Mouse (Mus musculus) brain, embryonic 14.5 days (tissue): Measurements from ENCODE around the gene Stx5a.

Experiments
- CTCF ChIP-seq: fragments of 200-500 bp; IDR thresholded peaks from 2 replicates; pipeline ENCODE4 v1.5.1; 2012; ENCODE audit warnings: inconsistent platforms, mild to moderate bottlenecking, moderate library complexity, borderline replicate concordance; ENCODE audit not compliant: insufficient read depth, insufficient read length; ENCODE audit errors: extremely low read depth
- POLR2A ChIP-seq: fragments of 200-500 bp; IDR thresholded peaks from 2 replicates; pipeline ENCODE4 v1.6.1; 2012; ENCODE audit warnings: mild to moderate bottlenecking, inconsistent platforms, borderline replicate concordance; ENCODE audit not compliant: poor library complexity, insufficient read depth, insufficient read length, severe bottlenecking; ENCODE audit errors: extremely low read depth

DNA sequence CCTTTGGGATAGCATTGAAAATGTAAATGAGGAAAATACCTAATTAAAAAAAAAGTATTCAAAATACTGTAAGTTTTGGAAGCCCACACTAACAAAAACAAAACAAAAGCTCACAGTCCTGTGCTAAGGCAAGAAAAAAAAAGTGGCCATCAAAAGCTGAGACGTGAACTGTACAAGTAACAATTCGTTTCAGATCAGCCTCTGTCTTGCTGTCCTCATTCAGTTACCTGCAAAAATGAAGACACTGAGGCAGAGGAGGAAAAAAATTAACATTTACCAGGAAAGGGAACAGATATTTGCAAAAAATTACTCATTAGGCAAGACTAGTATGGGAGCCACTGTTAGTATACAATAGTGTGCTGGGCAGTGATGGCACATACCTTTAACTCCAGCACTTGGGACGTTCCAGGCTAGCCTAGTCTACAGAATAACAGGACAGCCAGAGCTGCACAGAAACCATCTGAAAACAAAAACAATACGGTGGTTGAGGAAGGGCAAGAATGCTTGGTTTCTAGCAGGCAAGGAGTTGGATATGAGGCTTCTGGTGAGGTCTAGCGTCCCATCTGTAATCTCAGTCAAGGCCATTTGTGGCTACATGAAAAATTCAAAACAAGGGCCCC is 13.6 kb upstream of the Stx5a start:
- TF ChIP-seq POLR2A, result no peak
- no peak for TF ChIP-seq CTCF
